Mouse (Mus musculus): ENCODE measurements around the gene Mrps15.
"Not testable (repeated sequence)": the region's sequence is repeated elsewhere in the genome, so short reads cannot be mapped to it uniquely, and the experiment has no call there.

The Mrps15 gene

DNA sequence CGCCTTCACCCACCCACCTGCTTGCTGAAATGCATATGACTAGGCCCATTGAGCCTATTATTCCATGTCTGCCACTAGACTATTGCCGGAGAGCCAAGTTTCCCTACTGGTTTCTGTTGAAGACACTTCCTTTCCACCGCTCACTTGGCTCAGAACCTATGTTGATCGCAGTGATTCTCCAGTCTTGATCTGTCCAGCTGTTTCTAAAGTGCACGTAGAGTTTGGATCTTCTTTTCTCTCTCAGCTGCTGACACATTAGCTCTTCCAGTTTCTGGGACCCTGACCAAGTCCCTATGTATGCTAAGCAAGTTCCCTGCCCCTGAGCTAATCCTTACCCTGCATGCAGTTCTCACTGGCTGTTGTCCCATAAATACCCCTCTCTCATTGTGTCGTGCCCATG, 31.1 kb downstream of the Mrps15 start:
- no peak for DNase-seq (ENCODE audit: low spot score in 2 of 2)

DNA sequence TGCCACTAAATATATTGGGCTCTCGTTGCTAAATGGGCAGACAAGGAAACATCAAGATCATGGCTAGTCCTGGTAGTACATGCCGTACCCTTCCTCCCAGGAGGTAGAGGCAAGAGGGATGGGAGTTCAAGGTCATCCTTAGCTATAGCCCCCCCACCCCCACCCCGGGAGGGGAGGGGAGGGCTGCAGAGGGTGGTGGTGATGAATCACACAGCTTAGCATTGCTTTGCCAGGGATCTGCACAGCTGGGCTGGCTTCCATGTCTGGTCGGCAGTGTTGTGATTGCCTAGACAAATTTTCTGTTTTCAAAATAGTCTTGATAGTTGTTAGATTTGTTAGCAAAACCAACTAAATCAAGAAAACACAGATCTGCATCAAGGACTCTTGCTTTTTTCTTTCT, 32.5 kb downstream of the Mrps15 start:
- no peak for DNase-seq (ENCODE audit: low spot score in 2 of 2)

DNA sequence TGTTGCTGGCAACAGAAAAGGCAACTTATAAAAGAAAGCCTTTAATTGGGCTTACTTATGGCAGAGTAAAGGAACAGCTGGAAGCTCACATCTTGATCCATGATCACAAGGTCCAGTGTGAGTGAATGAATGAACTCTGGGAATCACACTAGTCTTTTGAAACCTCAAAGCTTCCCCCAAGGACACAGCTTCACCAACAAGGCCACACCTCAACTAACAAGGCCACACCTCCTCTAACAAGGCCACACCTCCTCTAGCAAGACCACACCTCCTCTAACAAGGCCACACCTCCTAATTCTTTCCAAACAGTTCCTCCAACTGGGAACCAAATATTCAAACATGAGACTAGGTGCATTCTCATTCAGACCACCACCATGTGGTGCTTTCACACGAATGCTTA, 34.9 kb downstream of the Mrps15 start:
- no peak for DNase-seq (ENCODE audit: low spot score in 2 of 2)

DNA sequence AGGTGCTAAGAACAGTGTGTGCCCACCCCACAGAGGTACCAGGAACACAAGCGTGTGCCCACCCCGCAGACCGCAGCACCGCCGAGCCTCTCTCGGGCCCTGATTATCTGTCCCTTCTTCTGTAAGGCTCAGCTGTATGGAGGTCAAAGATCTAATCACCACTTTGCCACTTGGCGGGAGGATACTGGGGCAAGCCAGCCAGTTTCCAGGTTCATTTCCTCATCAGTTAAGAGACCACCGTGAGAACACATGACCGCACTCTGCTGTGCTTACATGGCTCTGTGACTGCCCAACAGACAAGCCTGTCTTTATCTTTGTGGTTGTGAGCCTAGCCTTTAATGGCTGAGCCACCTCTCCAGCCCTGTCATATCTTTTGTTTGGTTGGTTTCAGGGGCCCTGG, 36.3 kb downstream of the Mrps15 start:
- no peak for DNase-seq (ENCODE audit: low spot score in 2 of 2)

DNA sequence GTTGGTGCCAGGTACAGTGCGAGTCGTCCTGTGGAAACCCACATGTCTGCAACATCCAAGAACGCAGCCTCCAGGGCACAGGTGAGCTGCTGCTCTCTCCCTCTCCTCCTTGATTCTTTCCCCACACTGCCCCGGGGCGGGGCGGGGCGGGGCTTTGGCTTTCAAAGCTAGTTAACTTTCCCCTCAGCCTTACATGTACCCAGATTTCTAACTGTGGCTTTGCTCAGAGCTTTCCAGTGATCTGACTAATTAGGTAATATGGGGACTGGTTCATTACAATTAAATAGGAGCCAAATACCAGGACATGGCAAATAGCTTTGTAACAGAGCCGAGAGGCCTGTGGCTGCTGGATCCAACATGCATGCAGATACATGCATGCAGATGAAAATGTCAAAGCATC, 37.7 kb downstream of the Mrps15 start:
- no peak for DNase-seq (ENCODE audit: low spot score in 2 of 2)

DNA sequence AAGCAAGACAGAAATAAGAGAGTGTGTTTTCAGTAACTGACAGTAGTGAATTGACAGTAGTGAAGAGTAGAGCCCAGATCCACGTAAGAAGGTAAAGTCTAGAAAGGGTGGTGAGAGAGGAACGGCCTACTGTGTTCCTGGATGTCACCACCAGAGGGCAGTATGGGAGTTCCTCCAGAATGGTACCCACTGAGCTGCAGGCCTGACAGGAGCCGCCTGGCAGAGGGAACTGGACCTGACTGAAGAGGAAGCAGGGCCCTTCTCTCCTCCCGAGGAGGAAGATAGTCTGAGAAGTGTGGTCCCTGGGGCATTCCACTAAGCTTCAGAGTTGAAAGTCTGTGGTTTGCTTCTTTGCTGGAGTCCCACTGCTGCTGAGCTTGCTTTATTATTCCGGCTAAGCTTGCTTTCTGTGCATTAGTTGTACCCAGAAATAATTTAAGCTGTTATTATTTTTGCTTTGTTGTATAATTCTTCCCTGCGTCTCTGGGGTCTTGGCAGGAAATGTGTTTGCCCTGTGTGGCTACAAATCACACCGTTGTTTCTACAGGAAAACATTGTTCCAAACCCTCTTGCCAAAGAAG, 39.4 kb downstream of the Mrps15 start:
- peak; percentile 54 to 66 for DNase-seq (ENCODE audit: low spot score in 2 of 2)

DNA sequence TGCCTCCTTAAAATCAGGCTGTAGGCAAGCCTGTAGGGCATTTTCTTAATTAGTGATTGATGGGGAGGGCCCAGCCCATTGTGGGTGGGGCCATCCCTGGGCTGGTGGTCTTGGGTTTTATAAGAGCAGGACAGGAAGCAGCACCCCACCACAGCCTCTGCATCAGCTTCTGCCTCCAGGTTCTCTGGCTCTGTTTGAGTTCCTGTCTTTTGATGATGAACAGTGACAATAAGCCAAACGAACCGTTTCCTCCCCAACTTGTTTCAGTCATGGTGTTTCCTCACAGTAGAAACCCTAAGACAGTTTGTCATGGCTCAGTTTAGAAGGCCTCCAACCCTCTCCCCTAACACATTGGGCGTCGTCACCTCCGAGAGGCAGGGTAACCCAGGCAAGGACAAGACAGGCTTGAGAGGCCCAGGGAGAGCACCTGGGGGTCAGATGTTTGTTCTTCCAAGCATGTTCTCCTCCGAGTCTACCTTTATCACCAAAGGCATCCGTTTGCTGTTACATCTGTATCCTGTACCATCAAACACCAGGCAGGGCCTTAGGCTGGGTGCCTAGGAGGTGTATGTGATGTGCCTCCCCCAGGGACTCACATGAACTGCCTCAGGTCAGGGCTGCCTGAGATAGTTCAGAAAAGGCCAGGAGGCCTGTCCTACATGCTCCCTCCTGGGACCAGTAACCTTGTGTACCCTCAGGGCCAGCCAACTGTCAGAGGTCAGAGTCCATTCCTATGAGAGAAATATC, 43.5 kb downstream of the Mrps15 start:
- DNase-seq (ENCODE audit: low spot score in 2 of 2), result no peak

DNA sequence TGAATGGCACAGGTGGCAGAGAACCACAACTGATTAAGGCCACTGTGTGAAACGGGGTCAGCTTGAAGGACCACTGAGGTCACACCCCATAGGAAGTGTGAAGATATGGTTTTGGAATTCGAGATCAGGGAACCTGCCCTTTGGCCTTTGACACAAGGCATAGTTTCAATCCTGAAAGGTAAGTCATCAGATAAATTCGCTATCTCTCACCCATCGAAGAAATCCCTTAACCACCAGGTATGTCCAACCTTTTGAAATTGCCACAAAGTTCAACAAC, 44.1 kb downstream of the Mrps15 start:
- DNase-seq (ENCODE audit: low spot score in 2 of 2), result no peak

DNA sequence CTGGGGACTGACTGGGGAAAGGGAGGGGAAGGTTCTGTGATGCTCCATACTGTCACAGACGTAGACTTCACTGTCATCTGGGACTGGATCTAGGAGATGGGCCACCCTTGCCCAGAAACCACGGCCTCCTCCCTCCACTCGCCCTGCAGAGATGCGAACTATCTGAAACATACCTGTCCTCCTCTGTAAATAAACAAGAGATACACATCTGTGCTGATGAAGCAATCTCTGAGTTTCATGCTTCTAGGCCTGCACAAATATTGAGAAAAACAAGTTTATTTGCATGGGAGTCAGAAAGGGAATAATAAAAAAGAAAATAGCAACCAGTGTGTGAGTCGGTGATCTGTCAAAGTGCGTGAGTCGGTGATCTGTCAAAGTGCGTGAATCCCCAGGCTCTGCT, 45.1 kb downstream of the Mrps15 start:
- no peak for DNase-seq (ENCODE audit: low spot score in 2 of 2)

DNA sequence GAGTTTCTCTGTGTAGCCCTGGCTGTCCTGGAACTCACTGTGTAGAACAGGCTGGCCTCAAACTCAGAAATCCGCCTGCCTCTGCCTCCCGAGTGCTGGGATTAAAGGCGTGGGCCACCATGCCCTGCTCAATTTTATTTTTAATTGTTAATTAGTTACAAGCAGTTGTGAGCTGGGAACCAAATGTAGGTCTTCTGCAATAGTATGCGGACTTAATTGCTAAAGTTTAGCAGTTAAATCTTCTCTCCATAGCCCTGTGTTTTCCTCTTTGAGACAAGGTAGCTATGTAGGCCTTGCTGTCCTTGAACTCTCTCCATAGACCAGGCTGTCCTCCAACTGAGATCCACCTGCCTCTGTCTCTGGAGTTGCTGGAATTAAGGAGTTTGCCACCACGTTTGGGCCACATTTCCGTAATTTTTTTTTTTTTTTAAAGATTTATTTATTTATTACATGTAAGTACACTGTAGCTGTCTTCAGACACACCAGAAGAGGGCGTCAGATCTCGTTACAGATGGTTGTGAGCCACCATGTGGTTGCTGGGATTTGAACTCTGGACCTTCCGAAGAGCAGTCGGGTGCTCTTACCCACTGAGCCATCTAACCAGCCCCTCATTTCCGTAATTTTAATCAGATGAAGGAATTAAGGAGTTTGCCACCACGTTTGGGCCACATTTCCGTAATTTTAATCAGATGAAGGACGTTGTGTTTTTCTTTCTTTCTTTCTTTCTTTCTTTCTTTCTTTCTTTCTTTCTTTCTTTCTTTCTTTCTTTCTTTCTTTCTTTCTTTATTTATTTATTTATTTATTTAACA, 49.1 kb downstream of the Mrps15 start:
- DNase-seq (ENCODE audit: low spot score in 2 of 2), result not testable (repeated sequence)

DNA sequence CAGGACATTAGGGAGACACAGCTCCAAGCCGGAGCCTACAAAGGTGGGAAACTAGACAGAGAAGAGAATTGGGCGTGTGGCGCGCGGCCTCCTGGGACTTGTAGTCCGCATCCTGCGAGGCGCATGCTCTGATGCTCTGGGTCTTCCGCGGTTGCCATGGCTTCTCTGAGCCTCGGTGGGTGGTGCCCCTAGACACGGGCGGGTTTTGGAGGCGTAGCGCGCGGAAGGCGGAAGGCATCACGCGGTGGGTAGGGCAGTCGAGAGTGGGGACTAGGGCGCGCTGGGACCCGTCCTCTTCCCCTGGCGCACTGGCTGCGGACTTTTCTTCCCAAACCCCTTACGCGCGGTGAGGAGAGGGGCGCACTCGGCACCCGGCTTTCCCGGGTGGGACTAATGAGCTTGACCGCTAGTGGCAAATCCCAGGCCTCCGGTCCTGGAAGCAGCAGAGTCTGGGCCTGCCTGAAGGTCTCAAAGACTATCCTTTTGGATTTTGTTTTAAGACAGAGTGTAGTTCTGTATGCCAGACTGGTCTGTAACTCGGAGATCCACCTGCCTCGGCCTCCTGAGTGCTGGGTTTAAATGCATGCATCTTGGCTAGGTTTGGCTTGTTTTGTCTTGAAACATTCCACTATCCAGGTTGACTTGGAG, 49.9 kb downstream of the Mrps15 start, which contains the start of gene Lsm10:
Gene Lsm10 (plus strand): TSS at position 160 of the 648 bp plus-strand sequence.
- DNase-seq (ENCODE audit: low spot score in 2 of 2), result peak; percentile 89 to 91

DNA sequence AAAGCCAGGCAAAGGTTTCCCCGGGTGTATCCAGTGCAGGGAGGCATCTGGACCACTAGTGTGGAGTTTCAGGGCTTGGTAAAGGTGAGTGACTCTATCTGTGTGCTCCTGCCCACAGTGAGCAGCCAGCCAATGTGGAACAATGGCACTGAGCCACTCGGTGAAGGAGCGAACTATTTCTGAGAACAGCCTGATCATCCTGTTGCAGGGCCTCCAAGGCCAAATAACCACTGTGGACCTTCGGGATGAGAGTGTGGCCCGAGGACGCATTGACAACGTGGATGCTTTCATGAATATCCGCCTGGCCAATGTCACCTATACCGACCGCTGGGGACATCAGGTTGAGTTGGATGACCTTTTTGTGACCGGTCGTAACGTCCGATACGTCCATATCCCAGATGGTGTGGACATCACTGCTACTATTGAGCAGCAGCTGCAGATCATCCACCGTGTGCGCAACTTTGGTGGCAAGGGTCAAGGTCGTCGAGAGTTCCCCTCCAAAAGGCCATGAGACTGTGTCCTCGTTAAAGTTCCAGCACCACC, 51.1 kb downstream of the Mrps15 start:
- DNase-seq (ENCODE audit: low spot score in 2 of 2), result no peak

DNA sequence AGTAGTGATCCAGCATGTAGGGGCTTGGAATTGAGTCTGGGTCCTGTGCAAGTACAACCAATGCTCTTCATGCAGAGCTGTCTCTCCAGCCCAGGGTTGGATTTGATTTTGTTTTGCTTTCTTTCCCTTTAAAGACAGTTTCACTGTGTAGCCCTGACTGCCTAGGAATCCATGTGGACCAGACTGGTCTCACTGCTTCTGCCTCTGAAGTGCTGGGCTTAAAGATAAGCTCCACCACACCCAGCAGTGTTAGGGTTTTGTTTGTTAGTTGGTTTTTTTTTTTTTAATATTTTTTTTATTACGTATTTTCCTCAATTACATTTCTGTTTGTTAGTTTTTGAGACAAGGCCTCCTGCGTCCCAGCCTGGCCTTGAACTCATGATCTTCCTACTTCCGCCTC, 52.6 kb downstream of the Mrps15 start:
- DNase-seq (ENCODE audit: low spot score in 2 of 2), result no peak

DNA sequence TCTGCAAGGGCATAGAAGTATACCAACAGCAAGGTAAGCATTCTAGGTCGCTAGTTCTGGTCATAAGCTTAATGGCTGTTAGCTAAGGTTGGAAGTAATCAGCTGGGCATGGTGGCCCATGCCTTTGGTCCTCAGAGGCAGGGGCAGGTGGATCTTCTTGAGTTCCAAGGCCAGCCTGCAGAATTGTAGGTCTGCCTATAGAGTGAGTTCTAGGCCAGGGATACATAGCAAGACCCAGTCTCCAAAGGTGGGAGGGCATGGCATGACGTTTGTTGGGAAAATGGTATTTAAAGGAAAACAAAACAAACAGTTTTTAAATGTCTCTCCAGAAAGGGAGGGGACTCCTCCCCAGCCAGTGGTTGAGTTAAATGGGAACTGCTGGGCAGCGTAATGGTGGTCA, 54.0 kb downstream of the Mrps15 start:
- no peak for DNase-seq (ENCODE audit: low spot score in 2 of 2)

DNA sequence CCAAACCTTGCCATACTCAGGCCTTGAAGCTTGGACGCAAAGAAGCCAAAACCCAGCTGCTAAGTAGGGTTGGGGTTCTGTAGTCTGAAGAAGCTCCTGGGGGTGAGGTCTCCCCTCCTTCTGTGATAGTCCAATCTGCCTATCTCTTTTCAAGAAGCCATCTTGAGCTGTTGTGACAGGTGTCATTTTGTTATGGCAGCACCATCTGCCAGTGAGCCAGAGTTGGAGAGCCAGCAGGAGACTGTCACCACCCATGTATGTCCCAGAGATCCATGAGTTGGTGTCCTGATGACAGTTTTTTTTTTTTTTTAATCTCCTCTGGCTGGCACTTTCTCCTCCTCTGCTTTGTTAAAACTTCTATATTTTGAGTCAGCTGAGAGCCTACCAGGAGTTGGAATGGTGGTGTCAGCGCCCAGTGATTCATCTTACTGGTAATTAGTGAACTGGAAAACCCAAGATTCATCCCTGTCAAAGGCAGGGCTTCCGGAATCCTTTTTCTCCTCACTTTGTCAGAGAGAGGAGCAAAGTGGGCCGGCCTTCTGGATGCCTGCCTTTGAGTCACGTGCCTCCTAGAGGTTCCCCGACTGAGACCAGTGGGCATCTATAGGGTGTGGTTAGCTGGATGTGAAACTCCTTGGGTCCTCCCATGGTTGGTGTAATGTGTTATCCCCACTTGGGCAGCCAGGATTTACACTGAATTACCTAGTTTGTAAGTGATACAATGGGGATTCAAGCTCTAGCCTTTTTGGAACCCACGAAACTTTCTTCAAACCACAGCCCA, 55.5 kb downstream of the Mrps15 start:
- DNase-seq (ENCODE audit: low spot score in 2 of 2), result no peak

DNA sequence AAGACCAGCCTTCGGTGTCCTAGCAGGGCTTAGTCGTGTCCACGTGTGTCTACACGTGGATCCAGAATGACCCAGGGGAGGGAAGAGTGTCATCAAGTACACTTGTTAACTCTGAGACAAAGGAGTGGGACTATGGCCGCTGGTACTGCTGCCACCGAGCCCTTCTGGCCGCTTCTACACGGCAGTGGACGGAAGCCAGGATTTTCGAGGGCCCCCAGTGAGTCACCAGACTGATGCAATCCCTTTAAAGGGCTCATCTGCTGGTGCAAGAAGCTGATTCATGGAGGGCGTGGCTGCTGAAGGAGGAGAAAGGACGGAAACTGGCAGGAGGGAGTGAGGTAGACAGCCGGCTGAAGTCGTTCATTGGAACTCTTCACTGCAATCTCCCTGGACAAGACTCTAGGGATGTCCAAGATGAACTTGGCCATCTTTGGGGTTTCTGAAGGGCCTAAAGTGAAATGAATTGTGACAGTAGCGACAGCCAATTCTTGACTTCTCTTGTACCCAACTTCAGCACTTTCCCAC, 56.4 kb downstream of the Mrps15 start:
- DNase-seq (ENCODE audit: low spot score in 2 of 2), result peak; percentile 60 to 71

DNA sequence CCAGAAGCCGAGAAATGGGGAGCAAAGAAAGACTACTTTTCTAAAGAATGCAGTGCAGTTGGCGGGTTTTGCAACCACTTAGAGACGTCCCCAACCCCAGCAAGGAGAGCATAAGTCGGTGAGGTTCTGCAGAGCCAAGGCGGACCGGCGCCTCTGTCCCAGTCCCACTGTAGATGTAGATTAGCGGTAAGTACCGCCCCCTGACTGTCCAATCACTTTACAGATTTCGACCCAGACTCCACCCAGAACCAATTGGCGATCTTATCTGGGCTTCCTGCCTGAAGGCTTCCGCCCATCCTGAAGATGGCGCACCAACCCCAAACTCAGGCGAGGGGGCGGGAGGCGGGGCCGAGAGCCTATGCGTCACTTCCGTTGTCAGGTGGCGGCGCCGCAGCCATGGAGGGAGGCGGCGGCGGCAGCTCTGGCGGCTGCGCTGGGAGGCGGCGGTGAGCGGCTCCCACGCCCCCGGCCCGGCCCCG, 56.9 kb downstream of the Mrps15 start, which contains the start of gene Stk40:
Gene Stk40 (plus strand): TSS at position 368 of the 479 bp plus-strand sequence.
- peak; percentile 83 to 90 for DNase-seq (ENCODE audit: low spot score in 2 of 2)

DNA sequence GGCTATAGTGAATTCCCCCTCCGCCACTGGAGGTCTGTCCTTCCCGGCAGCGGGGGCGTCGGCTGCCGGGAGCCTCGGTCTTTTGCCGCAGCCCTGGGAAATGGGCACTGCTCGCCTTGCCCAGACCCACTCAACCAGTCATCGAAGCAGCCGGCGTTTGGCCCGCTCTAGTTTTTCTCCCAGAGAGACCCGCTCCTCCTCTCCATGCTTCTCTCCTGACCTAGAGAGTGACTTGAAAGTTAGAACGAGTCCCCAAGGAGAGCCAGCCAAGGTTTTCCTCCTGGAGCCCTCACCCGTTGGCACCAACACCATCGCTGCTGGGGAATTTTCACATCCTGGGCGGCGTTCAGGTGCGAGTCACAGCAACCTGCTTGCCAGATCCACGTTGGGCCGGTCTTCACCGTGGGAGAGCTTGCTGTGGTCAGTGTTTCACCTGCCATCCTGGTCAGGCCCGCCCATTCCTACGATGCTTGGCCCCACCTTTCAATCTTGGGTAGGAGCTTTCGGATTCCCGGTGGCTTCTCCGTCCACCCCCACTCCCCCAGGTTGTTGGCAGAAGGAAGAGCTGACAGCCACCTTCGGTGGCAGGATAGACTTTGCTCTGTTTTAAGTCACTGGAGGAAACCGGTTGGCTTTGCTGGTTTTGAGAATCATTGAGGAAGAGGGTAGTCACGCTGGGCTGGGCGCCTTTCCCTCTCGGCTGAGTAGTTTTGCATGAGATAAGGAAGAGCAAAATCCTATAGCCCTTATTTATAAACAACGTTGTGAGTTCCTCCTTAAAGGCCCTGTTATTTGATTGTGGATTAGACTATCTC, 57.7 kb downstream of the Mrps15 start:
- DNase-seq (ENCODE audit: low spot score in 2 of 2), result no peak

All from frontal cortex, postnatal 25 days (tissue).